Mouse (Mus musculus) lung, postnatal 0 days (tissue): ENCODE measurements at regions not wholly inside any gene's neighbourhood (a gene's known extent, or its start where the extent isn't known, plus 50 kb on each side); places are given as distances from the start of the nearest gene placed in this dataset.
A peak's percentile ranks its signal among the peaks of the same experiment; 100 is the strongest.

Experiments
- ATAC-seq: fragments of 200-750 bp; cut with Nextera tagmentation; 2 replicates; pipeline ENCODE4 v1.8.0; 2017; ENCODE audit warnings: moderate library complexity
- DNase-seq: peaks from one replicate; pipeline ENCODE4 v3.0.0-alpha.2; 2016; ENCODE audit warnings: low spot score
- H3K27ac ChIP-seq: fragments of 300-500 bp; sonication (generic); 2 replicates; pipeline ENCODE4 v1.5.1; 2014; ENCODE audit warnings: antibody characterized with exemption, mild to moderate bottlenecking, low read length, mixed read lengths
- H3K27me3 ChIP-seq: fragments of 300-500 bp; sonication (generic); replicated peaks from 2 replicates; pipeline ENCODE4 v1.6.1; 2014; ENCODE audit warnings: low read length, mixed read lengths; ENCODE audit not compliant: insufficient read depth
- H3K36me3 ChIP-seq: fragments of 300-500 bp; sonication (generic); 2 replicates; pipeline ENCODE4 v1.6.1; 2014; ENCODE audit warnings: low read length, mixed read lengths; ENCODE audit not compliant: insufficient read depth
- H3K4me1 ChIP-seq: fragments of 300-500 bp; sonication (generic); 2 replicates; pipeline ENCODE4 v1.6.1; 2014; ENCODE audit warnings: antibody characterized with exemption, low read depth, low read length, mixed read lengths; ENCODE audit not compliant: insufficient read depth
- H3K4me2 ChIP-seq: fragments of 300-500 bp; sonication (generic); replicated peaks from 2 replicates; pipeline ENCODE4 v1.6.1; 2014; ENCODE audit warnings: low read depth, mild to moderate bottlenecking, low read length, moderate library complexity, mixed read lengths
- H3K4me3 ChIP-seq: fragments of 300-500 bp; sonication (generic); 2 replicates; pipeline ENCODE4 v1.5.1; 2014; ENCODE audit warnings: low read depth, low read length
- H3K9ac ChIP-seq: fragments of 300-500 bp; sonication (generic); replicated peaks from 2 replicates; pipeline ENCODE4 v1.6.1; 2014; ENCODE audit warnings: low read depth, mild to moderate bottlenecking
- H3K9me3 ChIP-seq: fragments of 300-500 bp; sonication (generic); 2 replicates; pipeline ENCODE4 v1.6.1; 2016; ENCODE audit warnings: low read length, mixed read lengths
- CTCF ChIP-seq: IDR thresholded peaks from 2 replicates; pipeline ENCODE4 v1.5.1; 2016; ENCODE audit warnings: antibody characterized with exemption, mild to moderate bottlenecking
- EP300 ChIP-seq: IDR thresholded peaks from 2 replicates; pipeline ENCODE4 v1.6.1; 2016; ENCODE audit warnings: antibody characterized with exemption, mild to moderate bottlenecking, control low read depth
- WGBS: fragments of 180-500 bp; shearing (Covaris S2); extraction: QIAGEN DNeasy Blood & Tissue Kit; methylation state at CpG from one replicate; pipeline ENCODE4 v1.1.7; 2014; 5-methylcytosine and 5-hydroxymethylcytosine counted together

DNA sequence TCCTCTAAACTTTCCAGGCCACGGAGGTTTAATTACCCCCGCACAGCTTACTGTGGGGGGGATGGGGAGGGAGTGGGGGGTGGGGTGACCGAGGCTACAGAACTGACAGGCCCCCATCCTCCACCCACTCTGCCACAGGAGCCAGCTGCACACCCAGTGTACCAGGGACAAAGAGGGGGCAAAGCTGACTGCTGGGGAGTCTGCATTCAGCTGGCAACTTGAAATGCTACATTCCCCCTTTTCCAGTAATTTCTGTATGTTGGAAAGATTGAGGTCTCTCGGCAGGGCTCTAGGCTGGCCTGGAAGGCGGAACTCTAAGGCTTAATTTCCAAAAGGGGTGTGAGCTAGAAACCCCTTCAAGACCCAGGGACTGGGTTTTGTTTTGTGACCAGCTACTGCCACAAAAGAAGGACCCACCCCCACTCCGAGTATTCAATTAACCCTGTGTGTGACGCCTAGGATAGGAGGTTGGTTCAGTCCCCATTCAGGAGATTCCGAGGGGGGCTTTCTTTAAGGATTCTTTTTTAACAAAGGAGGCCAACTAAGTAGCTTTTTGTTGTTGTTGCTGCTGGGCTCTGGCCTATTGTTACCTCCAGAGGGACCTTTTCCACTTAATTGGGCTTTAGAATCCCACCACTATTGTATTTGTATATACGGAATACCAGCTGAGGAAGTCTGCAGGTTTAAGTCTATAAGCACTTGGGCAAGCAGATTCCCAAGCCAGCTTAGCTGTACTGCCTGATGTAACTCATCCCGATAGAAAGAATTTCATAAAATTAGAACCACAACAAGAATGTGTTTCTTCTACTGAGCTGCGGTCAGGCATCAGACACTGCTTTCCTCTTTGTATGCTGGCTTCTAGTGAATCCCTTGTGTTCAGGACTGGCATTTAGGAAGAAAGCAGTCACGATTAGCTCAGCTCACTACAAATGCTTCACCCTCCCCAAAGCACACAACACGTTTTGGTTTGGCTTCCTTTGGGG is 191.2 kb downstream of the Sox11 start:
- 45% methylated on average over 13 of the region's 13 CpGs for WGBS
- Histone ChIP-seq H3K4me1 (no peaks in the 10 kb centered on the region), H3K4me3 (no peak overlapping the region), H3K9me3 (no peaks in the 10 kb centered on the region), H3K9ac (no peak overlapping the region), H3K36me3 (no peaks in the 10 kb centered on the region), H3K27ac (no peak overlapping the region), H3K4me2 (no peak overlapping the region), H3K27me3 (no peaks in the 10 kb centered on the region)
- ATAC-seq (no peak), DNase-seq (no peak)
- no peak for TF ChIP-seq CTCF
- TF ChIP-seq EP300: no peak

DNA sequence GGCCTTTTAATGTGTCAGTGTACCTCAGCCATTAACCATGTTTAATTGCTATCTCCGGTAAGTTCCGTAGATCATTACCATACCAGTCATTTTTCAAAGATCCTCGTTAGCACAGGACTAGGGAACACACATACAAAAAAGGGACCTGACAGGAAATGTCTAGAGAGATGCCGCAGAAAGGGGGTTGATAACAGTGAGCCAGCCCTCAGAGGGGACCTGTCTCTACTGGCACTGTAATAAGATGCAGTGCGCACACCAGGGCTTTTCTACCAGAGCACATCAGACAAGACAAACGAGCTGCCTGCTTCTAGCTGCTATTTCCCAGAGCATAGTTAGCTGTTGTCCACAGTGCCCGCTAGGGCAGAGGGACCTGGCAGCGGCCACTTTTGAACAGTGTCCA is 199.1 kb downstream of the Sox11 start:
- Histone ChIP-seq H3K4me2 (no peak overlapping the region), H3K36me3 (no peaks in the 10 kb centered on the region), H3K27ac (no peak overlapping the region), H3K4me1 (no peaks in the 10 kb centered on the region), H3K9ac (no peak overlapping the region), H3K27me3 (no peaks in the 10 kb centered on the region), H3K9me3 (no peaks in the 10 kb centered on the region), H3K4me3 (no peak overlapping the region)
- ATAC-seq (no peak), DNase-seq (no peak)
- no peak for TF ChIP-seq EP300
- 73% methylated on average over 8 of the region's 8 CpGs for WGBS

DNA sequence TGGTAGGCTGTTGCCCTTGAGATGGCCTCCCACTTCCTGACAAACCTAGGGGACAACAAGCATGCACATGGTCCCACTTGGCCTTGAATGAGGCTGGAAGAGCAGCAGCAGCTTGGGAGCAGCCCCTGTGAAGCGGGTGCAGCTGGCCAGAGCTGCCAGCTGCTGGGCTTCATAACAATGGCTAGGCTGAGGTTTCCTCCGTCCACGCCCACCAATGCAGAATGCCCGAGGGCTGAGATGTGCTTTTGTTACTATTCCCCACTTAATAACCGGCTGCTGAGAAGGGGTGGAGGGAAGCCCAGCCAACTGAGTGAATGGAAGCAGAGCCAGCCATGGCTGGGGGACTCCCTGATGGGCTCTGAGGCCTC is 202.1 kb downstream of the Sox11 start:
- Histone ChIP-seq H3K4me3 (no peak overlapping the region), H3K27ac (no peak overlapping the region), H3K27me3 (no peaks in the 10 kb centered on the region), H3K36me3 (no peaks in the 10 kb centered on the region), H3K9me3 (no peaks in the 10 kb centered on the region), H3K4me1 (no peaks in the 10 kb centered on the region), H3K4me2 (no peak overlapping the region), H3K9ac (no peak overlapping the region)
- DNase-seq (no peak), ATAC-seq (0 out of 2 replicates have a peak, but pooled peaks have one; percentile 33)
- WGBS: 35% methylated on average over 5 of the region's 5 CpGs
- no peak for TF ChIP-seq CTCF
- TF ChIP-seq EP300: no peak

GRCm38 (mm10) chr12:27139683-27140334 is 202.6 kb downstream of the Sox11 start:
- Histone ChIP-seq H3K27me3 (no peaks in the 10 kb centered on the region), H3K4me3 (no peak overlapping the region), H3K27ac (no peak overlapping the region), H3K9me3 (no peaks in the 10 kb centered on the region), H3K9ac (no peak overlapping the region), H3K4me1 (no peaks in the 10 kb centered on the region), H3K4me2 (no peak overlapping the region), H3K36me3 (no peaks in the 10 kb centered on the region)
- no peak for TF ChIP-seq EP300
- TF ChIP-seq CTCF: no peak
- ATAC-seq: no peak
- DNase-seq: no peak
- WGBS: 39% methylated on average over 12 of the region's 13 CpGs

DNA sequence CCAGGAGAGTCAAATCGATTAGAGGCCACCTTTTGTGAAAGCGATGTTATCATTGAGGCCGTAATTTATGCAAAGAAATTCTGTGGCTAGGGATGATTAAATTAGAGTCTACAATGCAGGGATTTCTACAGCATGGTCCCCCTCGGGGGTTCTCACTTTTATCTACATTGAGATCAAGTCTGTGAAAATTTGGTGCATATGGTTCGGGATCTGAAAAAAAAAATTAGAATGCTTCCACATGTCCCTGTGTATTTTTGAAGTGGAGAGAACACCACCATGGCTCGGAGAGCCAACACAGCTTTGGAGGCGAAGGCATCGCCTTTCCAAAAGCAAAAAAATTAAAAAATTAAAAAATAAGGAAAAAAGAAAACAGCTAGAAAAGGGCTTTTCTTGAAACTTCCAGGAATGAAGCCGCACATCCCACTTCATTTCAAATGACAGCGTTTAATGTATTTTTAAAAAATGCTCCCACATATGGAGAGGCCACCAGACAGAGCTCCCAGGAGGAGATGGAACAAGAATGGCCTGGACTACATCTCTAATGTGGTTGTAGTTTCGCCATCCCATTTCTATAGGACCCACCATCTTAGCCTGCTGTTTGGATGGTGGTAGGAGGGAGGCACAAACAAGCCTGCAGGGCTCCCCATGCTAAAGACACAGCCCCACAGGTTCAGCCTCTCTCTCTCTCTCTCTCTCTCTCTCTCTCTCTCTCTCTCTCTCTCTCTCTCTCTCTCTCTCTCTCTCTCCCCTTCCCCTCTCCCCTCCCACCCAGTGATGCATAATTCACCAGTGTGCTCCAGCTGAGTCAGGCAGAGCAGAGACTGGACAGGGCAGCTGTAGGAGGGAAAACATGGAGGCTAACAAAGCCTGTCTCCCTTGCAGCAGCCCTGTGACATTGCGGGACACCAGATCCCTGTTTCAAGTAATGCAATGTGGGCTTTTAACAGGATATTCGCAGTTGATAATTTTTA is 203.4 kb downstream of the Sox11 start:
- no peak overlapping the region for H3K27ac ChIP-seq
- DNase-seq (no peak), ATAC-seq (no peak)
- 82% methylated on average over 13 of the region's 13 CpGs for WGBS
- H3K4me2 ChIP-seq: no peak overlapping the region
- no peaks in the 10 kb centered on the region for H3K9me3 ChIP-seq
- H3K4me1 ChIP-seq: no peaks in the 10 kb centered on the region
- H3K9ac ChIP-seq: no peak overlapping the region
- H3K27me3 ChIP-seq: no peaks in the 10 kb centered on the region
- TF ChIP-seq EP300: no peak
- TF ChIP-seq CTCF: no peak
- H3K36me3 ChIP-seq: no peaks in the 10 kb centered on the region
- no peak overlapping the region for H3K4me3 ChIP-seq
